Mouse (Mus musculus): ENCODE measurements around the gene Cox6b1. TPM values are rescaled to one million over a fixed set of nuclear protein-coding genes. Genes with fewer than 3 reads are reported as not detected.

Gene Cox6b1
- polyA plus RNA-seq (2016; fragmentation: Nextera tagmentation; extraction: Ambion mirVana) = 810 and 924 TPM in 2 replicates

DNA sequence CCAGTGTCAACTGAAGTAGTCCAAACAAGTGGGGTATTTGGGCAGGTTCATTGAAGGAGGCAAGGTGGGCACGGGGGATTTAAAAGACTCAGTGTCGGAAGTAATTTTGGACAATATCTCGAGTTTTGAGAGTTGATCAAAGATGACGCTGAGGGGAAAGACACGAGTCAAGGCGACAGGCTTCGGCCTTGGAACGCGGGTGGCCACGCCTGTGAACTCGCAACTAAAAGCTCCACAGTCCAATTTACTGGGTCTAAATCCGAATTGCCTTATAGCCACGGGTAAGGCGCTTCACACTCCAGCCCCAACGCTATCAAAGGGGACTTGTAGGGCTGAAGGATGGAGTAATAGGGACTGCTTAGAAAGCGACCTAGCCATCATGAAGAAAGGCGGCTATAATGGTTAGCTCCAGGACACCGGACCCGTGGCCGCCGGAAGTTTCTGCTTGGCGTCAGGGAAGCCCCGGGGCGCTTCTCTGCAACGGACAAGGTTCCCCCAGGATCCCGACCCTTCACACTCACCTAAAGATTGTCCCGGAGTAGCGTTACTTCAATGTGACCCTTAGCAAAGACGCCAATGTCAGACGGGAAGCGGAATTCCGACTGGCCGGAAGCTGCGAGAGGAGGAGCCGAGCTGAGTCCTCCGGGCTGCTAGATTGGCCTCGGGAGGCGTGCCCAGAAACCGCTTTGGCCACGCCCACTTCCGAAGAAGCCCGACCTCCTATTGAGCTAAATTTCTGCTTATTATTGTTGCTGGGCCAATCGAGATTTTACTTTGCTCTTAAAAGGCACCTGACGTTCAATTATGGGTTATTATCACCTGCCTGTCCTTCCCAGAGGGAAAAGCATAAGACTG is at the start of gene Cox6b1:
TSS of gene Cox6b1 (minus strand) at position 622 of the 855 bp plus-strand sequence.
- DNase-seq (ENCODE audit: low spot score) = peak; percentile 91
- peak within 1 kb of the TSS; percentile 85 for H3K27ac ChIP-seq
- H3K4me1 ChIP-seq (replicated peaks) = peaks cover 14% of the 10 kb centered on the region
- H3K27me3 ChIP-seq (ENCODE audit: insufficient read depth, poor library complexity, severe bottlenecking) = no peaks in the 10 kb centered on the region
- H3K4me3 ChIP-seq = peak within 1 kb of the TSS; percentile 75
- 2% methylated on average over 44 of the region's 44 CpGs for WGBS
- peaks cover 38% of the 10 kb centered on the region for H3K36me3 ChIP-seq
- no peaks in the 10 kb centered on the region for H3K9me3 ChIP-seq

DNA sequence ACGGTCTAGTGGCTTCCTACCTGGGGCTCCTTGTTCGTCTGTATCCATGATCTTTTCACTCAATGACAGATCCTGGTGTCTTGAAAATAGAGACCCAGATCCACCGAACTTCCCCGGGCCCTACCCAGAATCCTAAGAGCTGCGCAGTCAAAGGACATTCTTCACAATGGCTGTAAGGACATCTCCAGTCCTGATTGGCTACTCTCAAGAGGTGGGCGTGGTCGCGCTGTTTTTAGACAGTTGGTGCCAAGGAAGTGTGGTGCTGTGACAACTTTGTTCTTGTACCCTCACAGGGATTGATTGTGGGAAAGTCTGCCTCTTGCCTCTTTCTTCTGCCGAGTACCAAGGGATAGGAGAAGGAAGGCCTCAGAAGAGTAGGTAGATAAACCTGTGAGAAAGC is 45.5 kb upstream of the Cox6b1 start, which contains the start of gene Pmis2:
TSS of gene Pmis2 (minus strand) at position 126 of the 400 bp plus-strand sequence.
- 67% methylated on average over 9 of the region's 9 CpGs for WGBS
- Histone ChIP-seq H3K4me1 (replicated peaks) (no peaks in the 10 kb centered on the region), H3K4me3 (no peak within 1 kb of the TSS), H3K27me3 (ENCODE audit: insufficient read depth, poor library complexity, severe bottlenecking) (no peaks in the 10 kb centered on the region), H3K9me3 (no peaks in the 10 kb centered on the region), H3K27ac (no peak within 1 kb of the TSS), H3K36me3 (no peaks in the 10 kb centered on the region)
- no peak for DNase-seq (ENCODE audit: low spot score)

DNA sequence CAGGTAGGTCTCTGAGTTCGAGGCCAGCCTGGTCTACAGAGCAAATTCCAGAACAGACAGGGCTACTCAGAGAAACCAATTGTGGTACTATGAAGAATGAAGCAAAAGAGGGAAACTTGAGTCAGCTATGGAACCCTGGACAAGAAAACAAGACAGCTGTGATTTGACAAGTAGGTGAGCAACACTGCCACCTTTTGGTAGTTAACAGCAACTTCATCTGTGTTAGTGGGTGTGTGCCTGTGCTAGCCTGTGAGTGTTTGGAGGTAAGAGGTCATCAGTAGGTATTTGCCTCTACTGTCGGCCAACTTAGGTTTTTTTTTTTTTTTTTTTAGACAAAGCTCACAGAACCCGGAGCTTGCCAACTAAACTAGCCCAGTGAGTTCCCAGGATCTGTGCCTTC is 43.3 kb upstream of the Cox6b1 start:
- Histone ChIP-seq H3K4me1 (replicated peaks) (peaks cover 9% of the 10 kb centered on the region), H3K9me3 (no peaks in the 10 kb centered on the region), H3K27ac (no peak overlapping the region), H3K36me3 (no peaks in the 10 kb centered on the region), H3K4me3 (no peak overlapping the region), H3K27me3 (ENCODE audit: insufficient read depth, poor library complexity, severe bottlenecking) (no peaks in the 10 kb centered on the region)
- 47% methylated on average over 3 of the region's 3 CpGs for WGBS
- DNase-seq (ENCODE audit: low spot score) = no peak

- Histone ChIP-seq H3K36me3 (peaks cover 28% of the 10 kb centered on the region), H3K27ac (peak overlapping the region; percentile 85), H3K9me3 (no peaks in the 10 kb centered on the region), H3K27me3 (ENCODE audit: insufficient read depth, poor library complexity, severe bottlenecking) (no peaks in the 10 kb centered on the region), H3K4me1 (replicated peaks) (peaks cover 13% of the 10 kb centered on the region), H3K4me3 (peak overlapping the region; percentile 78)
- DNase-seq (ENCODE audit: low spot score) = peak; percentile 16
- WGBS = 5% methylated on average over 11 of the region's 11 CpGs
Observed at GRCm38 (mm10) chr7:30665321-30665720, 39.4 kb upstream of the Cox6b1 start.

- Histone ChIP-seq H3K4me1 (replicated peaks) (peaks cover 13% of the 10 kb centered on the region), H3K4me3 (peak within 1 kb of the TSS; percentile 78), H3K27ac (peak within 1 kb of the TSS; percentile 85), H3K9me3 (no peaks in the 10 kb centered on the region), H3K36me3 (peaks cover 35% of the 10 kb centered on the region), H3K27me3 (ENCODE audit: insufficient read depth, poor library complexity, severe bottlenecking) (no peaks in the 10 kb centered on the region)
- under 1% methylated on average over 34 of the region's 34 CpGs for whole genome bisulfite sequencing
- DNase-seq (ENCODE audit: low spot score) = peak; percentile 92
Observed at GRCm38 (mm10) chr7:30664529-30665200, 38.7 kb upstream of the Cox6b1 start, which contains the start of gene Haus5. Haus5 (minus strand) TSS chr7:30664994.

- Histone ChIP-seq H3K36me3 (peaks cover 70% of the 10 kb centered on the region), H3K9me3 (no peaks in the 10 kb centered on the region), H3K4me1 (replicated peaks) (peaks cover 10% of the 10 kb centered on the region), H3K4me3 (peak within 1 kb of the TSS; percentile 76), H3K27ac (peak within 1 kb of the TSS; percentile 89), H3K27me3 (ENCODE audit: insufficient read depth, poor library complexity, severe bottlenecking) (no peaks in the 10 kb centered on the region)
- WGBS = 1% methylated on average over 59 of the region's 59 CpGs
- DNase-seq (ENCODE audit: low spot score) = peak; percentile 98
Observed at GRCm38 (mm10) chr7:30649591-30650540, 23.9 kb upstream of the Cox6b1 start, which contains the start of gene Rbm42. Rbm42 (minus strand) TSS chr7:30650317.

- Histone ChIP-seq H3K4me1 (replicated peaks) (peaks cover 21% of the 10 kb centered on the region), H3K27me3 (ENCODE audit: insufficient read depth, poor library complexity, severe bottlenecking) (peaks cover 47% of the 10 kb centered on the region), H3K9me3 (no peaks in the 10 kb centered on the region), H3K36me3 (peaks cover 43% of the 10 kb centered on the region), H3K27ac (no peak overlapping the region; the same call in 1 of the 2 replicates), H3K4me3 (no peak overlapping the region)
- 33% methylated on average over 4 of the region's 4 CpGs for WGBS
- DNase-seq (ENCODE audit: low spot score) = no peak
Observed at GRCm38 (mm10) chr7:30639083-30639482, 13.1 kb upstream of the Cox6b1 start.

GRCm38 (mm10) chr7:30636395-30636794 is 10.4 kb upstream of the Cox6b1 start:
- no peaks in the 10 kb centered on the region for H3K9me3 ChIP-seq
- H3K27me3 ChIP-seq (ENCODE audit: insufficient read depth, poor library complexity, severe bottlenecking) = peaks cover 73% of the 10 kb centered on the region
- DNase-seq (ENCODE audit: low spot score) = no peak
- no peak overlapping the region for H3K27ac ChIP-seq
- H3K4me1 ChIP-seq (replicated peaks) = peaks cover 26% of the 10 kb centered on the region
- 29% methylated on average over 11 of the region's 11 CpGs for WGBS
- peaks cover 16% of the 10 kb centered on the region for H3K36me3 ChIP-seq
- peak overlapping the region; percentile 4; the same call in 1 of the 2 replicates for H3K4me3 ChIP-seq

- whole genome bisulfite sequencing = 2% methylated on average over 5 of the region's 5 CpGs
Observed at GRCm38 (mm10) chr7:30635752-30636151, 9.8 kb upstream of the Cox6b1 start, which contains the start of gene Etv2. Etv2 (minus strand) TSS chr7:30635852.

GRCm38 (mm10) chr7:30634621-30635020 is 8.7 kb upstream of the Cox6b1 start:
- no peak overlapping the region for H3K27ac ChIP-seq
- WGBS = under 1% methylated on average over 20 of the region's 20 CpGs

More at GRCm38 (mm10) chr7:30635752-30636151, 9.8 kb upstream of the Cox6b1 start, which contains the start of gene Etv2:
- Histone ChIP-seq H3K4me3 (peak within 1 kb of the TSS; percentile 36), H3K27ac (no peak within 1 kb of the TSS), H3K9me3 (no peaks in the 10 kb centered on the region), H3K27me3 (ENCODE audit: insufficient read depth, poor library complexity, severe bottlenecking) (peaks cover 76% of the 10 kb centered on the region), H3K4me1 (replicated peaks) (peaks cover 26% of the 10 kb centered on the region), H3K36me3 (peaks cover 10% of the 10 kb centered on the region)
- DNase-seq (ENCODE audit: low spot score) = no peak

DNA sequence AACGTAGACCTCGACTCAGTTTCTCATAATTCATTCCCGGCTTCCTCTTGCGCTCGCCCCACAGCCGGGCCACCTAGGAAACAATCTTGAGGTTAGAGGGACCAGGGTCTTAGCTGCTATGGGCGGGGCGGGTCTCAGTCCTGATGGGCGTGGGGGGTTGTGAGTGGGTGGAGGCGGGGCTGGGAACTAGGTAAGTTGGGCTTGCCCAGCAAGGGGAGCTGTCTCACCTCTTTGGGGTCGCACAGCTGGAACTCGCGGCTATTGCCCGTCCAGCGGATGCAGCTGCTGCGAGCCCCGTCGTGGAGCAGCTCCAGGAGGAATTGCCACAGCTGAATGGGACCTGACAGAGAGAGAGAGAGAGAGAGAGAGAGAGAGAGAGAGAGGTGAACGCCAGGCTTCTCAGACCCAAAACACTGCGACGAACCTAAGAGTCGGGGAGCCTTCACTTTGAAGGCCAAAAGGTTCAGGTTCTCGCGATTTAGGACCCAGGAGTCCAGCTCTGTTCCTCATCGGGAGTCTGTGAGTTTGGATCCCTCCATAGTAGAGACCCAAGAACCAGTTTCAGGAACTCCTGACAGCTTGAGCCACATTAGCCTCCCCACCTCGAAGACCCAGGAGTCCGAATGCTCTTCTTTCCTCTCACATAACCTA is 7.9 kb upstream of the Cox6b1 start:
- Histone ChIP-seq H3K4me1 (replicated peaks) (peaks cover 22% of the 10 kb centered on the region), H3K27ac (no peak overlapping the region), H3K9me3 (no peaks in the 10 kb centered on the region), H3K27me3 (ENCODE audit: insufficient read depth, poor library complexity, severe bottlenecking) (peaks cover 73% of the 10 kb centered on the region), H3K36me3 (no peaks in the 10 kb centered on the region), H3K4me3 (no peak overlapping the region)
- 5% methylated on average over 27 of the region's 27 CpGs for WGBS
- peak; percentile 10 for DNase-seq (ENCODE audit: low spot score)

More at GRCm38 (mm10) chr7:30634621-30635020, 8.7 kb upstream of the Cox6b1 start:
- Histone ChIP-seq H3K4me3 (peak overlapping the region; percentile 36), H3K27me3 (ENCODE audit: insufficient read depth, poor library complexity, severe bottlenecking) (peaks cover 76% of the 10 kb centered on the region), H3K36me3 (no peaks in the 10 kb centered on the region), H3K4me1 (replicated peaks) (peaks cover 26% of the 10 kb centered on the region), H3K9me3 (no peaks in the 10 kb centered on the region)
- DNase-seq (ENCODE audit: low spot score) = peak; percentile 77

Measured in hindbrain, embryonic 10.5 days (tissue).